Mouse (Mus musculus) myocyte (in vitro differentiated cells): ENCODE data around the gene Slc4a10. TPM values are rescaled to one million over a fixed set of nuclear protein-coding genes. Genes with fewer than 3 reads are reported as not detected.

ENCODE experiments used
- H3K27me3 ChIP-seq: one replicate; pipeline ENCODE4 v1.6.1; 2011; ENCODE audit not compliant: control insufficient read depth, insufficient read depth, insufficient read length
- H3K36me3 ChIP-seq: one replicate; pipeline ENCODE4 v1.6.1; 2011; ENCODE audit not compliant: control insufficient read depth, insufficient read depth
- H3K4me2 ChIP-seq: one replicate; pipeline ENCODE4 v1.6.1; 2011; ENCODE audit warnings: low read depth, control low read depth
- H3K4me3 ChIP-seq: one replicate; pipeline ENCODE4 v1.5.1; 2011; ENCODE audit warnings: mild to moderate bottlenecking, control low read depth, moderate library complexity
- H3K79me2 ChIP-seq: one replicate; pipeline ENCODE4 v1.6.1; 2011; ENCODE audit not compliant: control insufficient read depth, insufficient read depth
- H3ac ChIP-seq: one replicate; pipeline ENCODE4 v1.6.1; 2011; ENCODE audit not compliant: control insufficient read depth, insufficient read length
- CEBPB ChIP-seq: IDR thresholded peaks from 2 replicates; pipeline ENCODE4 v1.6.1; 2011; ENCODE audit warnings: mild to moderate bottlenecking, moderate library complexity; ENCODE audit not compliant: poor library complexity, insufficient read depth, severe bottlenecking
- E2F4 ChIP-seq: IDR thresholded peaks from one replicate; pipeline ENCODE4 v1.6.1; 2011; ENCODE audit warnings: mild to moderate bottlenecking, control low read depth, moderate library complexity; ENCODE audit not compliant: insufficient read depth
- MAX ChIP-seq: IDR thresholded peaks from one replicate; pipeline ENCODE4 v1.6.1; 2011; ENCODE audit warnings: low read depth, mild to moderate bottlenecking, control low read depth
- MYOD1 ChIP-seq, 3 experiments: IDR thresholded peaks; one replicate each; pipeline ENCODE4 v1.6.1; 2011; ENCODE audit warnings: control low read depth in 2 of 3, low read depth in 2 of 3, mild to moderate bottlenecking in 2 of 3, moderate library complexity in 1 of 3; ENCODE audit not compliant: insufficient read length in 2 of 3, control insufficient read depth in 1 of 3
- MYOG ChIP-seq, 3 experiments: IDR thresholded peaks; one replicate each; pipeline ENCODE4 v1.6.1; 2011; ENCODE audit warnings: control low read depth in 2 of 3, low read depth in 2 of 3, mild to moderate bottlenecking in 2 of 3; ENCODE audit not compliant: insufficient read length in 2 of 3, control insufficient read depth in 1 of 3, insufficient read depth in 1 of 3
- POLR2A ChIP-seq: IDR thresholded peaks from one replicate; pipeline ENCODE4 v1.6.1; 2011; ENCODE audit warnings: low read depth, mild to moderate bottlenecking, control low read depth, moderate library complexity; ENCODE audit not compliant: insufficient read length
- POLR2AphosphoS2 ChIP-seq: IDR thresholded peaks from one replicate; pipeline ENCODE4 v1.6.1; 2011; ENCODE audit warnings: low read depth, control low read depth; ENCODE audit not compliant: insufficient read length
- REST ChIP-seq: IDR thresholded peaks from one replicate; pipeline ENCODE4 v1.6.1; 2011; ENCODE audit warnings: mild to moderate bottlenecking, control low read depth, moderate library complexity; ENCODE audit not compliant: insufficient read depth, insufficient read length
- SRF ChIP-seq: IDR thresholded peaks from one replicate; pipeline ENCODE4 v1.6.1; 2011; ENCODE audit warnings: low read depth; ENCODE audit not compliant: control insufficient read depth, insufficient read length
- TCF12 ChIP-seq: IDR thresholded peaks from one replicate; pipeline ENCODE4 v1.6.1; 2011; ENCODE audit warnings: mild to moderate bottlenecking, control low read depth; ENCODE audit not compliant: poor library complexity, insufficient read depth, severe bottlenecking
- TCF3 ChIP-seq: IDR thresholded peaks from one replicate; pipeline ENCODE4 v1.6.1; 2011; ENCODE audit warnings: low read depth, control low read depth; ENCODE audit not compliant: insufficient read length
- USF1 ChIP-seq: IDR thresholded peaks from one replicate; pipeline ENCODE4 v1.6.1; 2011; ENCODE audit warnings: low read depth, mild to moderate bottlenecking, control low read depth, moderate library complexity
- polyA plus RNA-seq: library from polyadenylated mRNA; unstranded; fragments of >200 nt; fragmentation: generic; extraction: Trizol; gene quantifications from one replicate; pipeline ENCODE4 v1.2.1, GENCODE M21; 2012; ENCODE audit warnings: missing spikeins

The Slc4a10 gene
- polyA plus RNA-seq, 1 experiment: not detected

DNA sequence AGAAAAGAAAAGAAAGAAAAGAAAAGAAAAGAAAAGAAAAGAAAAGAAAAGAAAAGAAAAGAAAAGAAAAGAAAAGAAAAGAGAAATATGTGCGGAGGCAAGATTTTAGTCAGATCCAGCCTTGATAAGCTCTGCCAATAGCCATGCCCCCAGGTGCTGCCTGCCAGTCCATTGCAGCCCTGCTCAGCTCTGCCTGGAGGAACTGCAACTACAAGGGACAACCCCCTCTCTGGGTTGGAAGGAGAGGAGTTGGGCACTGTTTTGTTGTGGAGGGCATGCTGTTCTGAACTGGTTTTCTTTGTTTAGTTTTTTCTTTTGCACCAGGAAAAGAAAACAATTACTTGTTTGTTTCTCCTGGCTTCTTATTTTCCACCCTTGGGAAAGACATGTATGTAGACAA, 54.3 kb downstream of the Slc4a10 start:
- Histone ChIP-seq H3K79me2 (no peaks in the 10 kb centered on the region), H3ac (no peak overlapping the region), H3K4me3 (no peak overlapping the region), H3K27me3 (no peaks in the 10 kb centered on the region), H3K36me3 (no peaks in the 10 kb centered on the region), H3K4me2 (no peak overlapping the region)
- no peak for TF ChIP-seq MAX
- TF ChIP-seq TCF3: no peak
- no peak for TF ChIP-seq E2F4
- TF ChIP-seq REST: no peak
- TF ChIP-seq POLR2AphosphoS2: no peak
- no peak for TF ChIP-seq TCF12
- TF ChIP-seq MYOD1 (IDR thresholded peaks at IDR 0.05; ENCODE audit: control insufficient read depth in 1 of 3, insufficient read length in 2 of 3, low read depth in 2 of 3): no peak
- no peak for TF ChIP-seq MYOG (IDR thresholded peaks at IDR 0.05; ENCODE audit: control insufficient read depth in 1 of 3, insufficient read depth in 1 of 3, insufficient read length in 2 of 3, low read depth in 2 of 3)
- no peak for TF ChIP-seq USF1
- no peak for TF ChIP-seq POLR2A
- TF ChIP-seq CEBPB: no peak
- no peak for TF ChIP-seq SRF

- H3K79me2 ChIP-seq: no peaks in the 10 kb centered on the region
- H3K36me3 ChIP-seq: no peaks in the 10 kb centered on the region
- no peaks in the 10 kb centered on the region for H3K27me3 ChIP-seq
- no peak overlapping the region for H3ac ChIP-seq
- H3K4me2 ChIP-seq: no peak overlapping the region
- TF ChIP-seq MYOD1 (IDR thresholded peaks at IDR 0.05; ENCODE audit: control insufficient read depth in 1 of 3, insufficient read length in 2 of 3, low read depth in 2 of 3): no peak
- H3K4me3 ChIP-seq: no peak overlapping the region
Observed at GRCm38 (mm10) chr2:62115346-62115745, 69.1 kb downstream of the Slc4a10 start.

DNA sequence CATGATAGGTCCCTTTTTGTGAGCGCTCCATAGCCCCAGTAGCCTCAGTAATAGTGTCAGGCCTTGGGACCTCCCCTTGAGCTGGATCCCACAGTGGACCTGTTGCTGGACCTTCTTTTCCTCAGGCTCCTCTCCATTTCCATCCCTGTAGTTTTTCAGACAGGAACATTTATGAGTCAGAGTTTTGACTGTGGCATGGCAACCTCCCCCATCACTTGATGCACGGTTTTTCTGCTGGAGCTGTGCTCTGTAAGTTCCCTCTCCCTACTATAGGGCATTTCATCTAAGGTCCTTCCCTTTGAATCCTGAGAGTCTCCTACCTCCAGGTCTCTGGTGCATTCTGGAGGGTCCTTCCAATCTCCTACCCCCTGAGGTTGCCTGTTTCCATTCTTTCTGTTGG, 83.7 kb downstream of the Slc4a10 start:
- Histone ChIP-seq H3K79me2 (no peaks in the 10 kb centered on the region), H3K4me3 (no peak overlapping the region), H3K36me3 (no peaks in the 10 kb centered on the region), H3K4me2 (no peak overlapping the region), H3ac (no peak overlapping the region), H3K27me3 (no peaks in the 10 kb centered on the region)
- TF ChIP-seq MYOG (IDR thresholded peaks at IDR 0.05; ENCODE audit: control insufficient read depth in 1 of 3, insufficient read depth in 1 of 3, insufficient read length in 2 of 3, low read depth in 2 of 3) (no peak), TCF3 (no peak), TCF12 (no peak), CEBPB (no peak), USF1 (no peak), MAX (no peak), MYOD1 (IDR thresholded peaks at IDR 0.05; ENCODE audit: control insufficient read depth in 1 of 3, insufficient read length in 2 of 3, low read depth in 2 of 3) (no peak), POLR2AphosphoS2 (no peak), REST (no peak), SRF (no peak), POLR2A (no peak), E2F4 (no peak)

GRCm38 (mm10) chr2:62134911-62135310, 88.6 kb downstream of the Slc4a10 start:
- TF ChIP-seq E2F4 (no peak), POLR2A (no peak), CEBPB (no peak), TCF3 (no peak), SRF (no peak), MAX (no peak), TCF12 (no peak), REST (no peak)
- Histone ChIP-seq H3ac (no peak overlapping the region), H3K79me2 (no peaks in the 10 kb centered on the region), H3K4me3 (no peak overlapping the region), H3K27me3 (no peaks in the 10 kb centered on the region), H3K4me2 (no peak overlapping the region), H3K36me3 (no peaks in the 10 kb centered on the region)

DNA sequence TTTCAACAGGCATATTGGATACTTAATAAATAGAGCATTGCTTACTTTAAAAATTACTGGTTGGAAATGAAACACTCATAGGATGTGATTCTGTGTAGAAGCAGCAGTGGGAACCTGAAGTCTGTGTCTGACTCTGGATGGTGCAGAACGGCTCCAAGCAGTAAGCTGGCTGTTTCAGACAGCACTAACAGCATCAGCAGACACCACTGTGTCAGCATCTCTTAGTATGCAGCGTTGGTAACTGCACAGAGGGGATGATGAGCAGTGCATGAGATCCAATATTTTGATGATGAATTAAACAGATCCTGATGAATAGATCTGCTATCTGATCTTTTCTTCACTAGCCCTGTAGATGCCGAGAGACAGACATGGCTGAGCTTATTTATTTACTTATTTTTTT, 101.4 kb downstream of the Slc4a10 start:
- no peaks in the 10 kb centered on the region for H3K36me3 ChIP-seq
- H3K4me3 ChIP-seq: no peak overlapping the region
- H3K79me2 ChIP-seq: no peaks in the 10 kb centered on the region
- no peak overlapping the region for H3K4me2 ChIP-seq
- TF ChIP-seq POLR2A (no peak), REST (no peak), USF1 (no peak), MYOD1 (IDR thresholded peaks at IDR 0.05; ENCODE audit: control insufficient read depth in 1 of 3, insufficient read length in 2 of 3, low read depth in 2 of 3) (no peak), MYOG (IDR thresholded peaks at IDR 0.05; ENCODE audit: control insufficient read depth in 1 of 3, insufficient read depth in 1 of 3, insufficient read length in 2 of 3, low read depth in 2 of 3) (no peak), POLR2AphosphoS2 (no peak), TCF12 (no peak), TCF3 (no peak), MAX (no peak), CEBPB (no peak), E2F4 (no peak), SRF (no peak)
- no peak overlapping the region for H3ac ChIP-seq
- H3K27me3 ChIP-seq: no peaks in the 10 kb centered on the region
